Mouse (Mus musculus): ENCODE data around the gene B230104I21Rik.

- no peak for TF ChIP-seq POLR2A (IDR thresholded peaks at IDR 0.05; ENCODE audit: extremely low read depth, insufficient read depth, low read length)
- no peak for TF ChIP-seq CTCF (IDR thresholded peaks at IDR 0.05; ENCODE audit: low read depth, low read length)
Observed at GRCm38 (mm10) chr4:154385208-154385607, 49.3 kb downstream of the B230104I21Rik start.
